Mouse (Mus musculus) forebrain, embryonic 16.5 days (tissue): ENCODE measurements at regions not wholly inside any gene's neighbourhood (a gene's known extent, or its start where the extent isn't known, plus 50 kb on each side); places are given as distances from the start of the nearest gene placed in this dataset.

Experiments
- ATAC-seq: fragments of 200-750 bp; cut with Nextera tagmentation; 2 replicates; pipeline ENCODE4 v1.8.0; 2017; ENCODE audit warnings: mild to moderate bottlenecking, moderate library complexity
- H3K27ac ChIP-seq: fragments of 300-500 bp; sonication (generic); 2 replicates; pipeline ENCODE4 v1.5.1; 2014; ENCODE audit warnings: low read length, control low read depth
- H3K27me3 ChIP-seq: fragments of 300-500 bp; sonication (generic); replicated peaks from 2 replicates; pipeline ENCODE4 v1.6.1; 2014; ENCODE audit warnings: low read length; ENCODE audit not compliant: control insufficient read depth, insufficient read depth
- H3K36me3 ChIP-seq: fragments of 300-500 bp; sonication (generic); 2 replicates; pipeline ENCODE4 v1.6.1; 2014; ENCODE audit not compliant: control insufficient read depth, insufficient read depth
- H3K4me1 ChIP-seq: fragments of 300-500 bp; sonication (generic); replicated peaks from 2 replicates; pipeline ENCODE4 v1.6.1; 2014; ENCODE audit warnings: low read length; ENCODE audit not compliant: control insufficient read depth, insufficient read depth
- H3K4me2 ChIP-seq: fragments of 300-500 bp; sonication (generic); 2 replicates; pipeline ENCODE4 v1.6.1; 2014; ENCODE audit warnings: mild to moderate bottlenecking, low read length, control low read depth
- H3K4me3 ChIP-seq: fragments of 300-500 bp; sonication (generic); replicated peaks from 2 replicates; pipeline ENCODE4 v1.5.1; 2014; ENCODE audit warnings: mild to moderate bottlenecking, low read length, control low read depth
- H3K9ac ChIP-seq: fragments of 300-500 bp; sonication (generic); replicated peaks from 2 replicates; pipeline ENCODE4 v1.6.1; 2014; ENCODE audit warnings: low read depth, low read length, control low read depth
- H3K9me3 ChIP-seq: fragments of 300-500 bp; sonication (generic); 2 replicates; pipeline ENCODE4 v1.6.1; 2016; ENCODE audit warnings: low read length; ENCODE audit not compliant: control insufficient read depth
- whole genome bisulfite sequencing: fragments of 180-500 bp; shearing (Covaris S2); extraction: QIAGEN DNeasy Blood & Tissue Kit; methylation state at CpG from one replicate; pipeline ENCODE4 v1.1.7; 2014; 5-methylcytosine and 5-hydroxymethylcytosine counted together

DNA sequence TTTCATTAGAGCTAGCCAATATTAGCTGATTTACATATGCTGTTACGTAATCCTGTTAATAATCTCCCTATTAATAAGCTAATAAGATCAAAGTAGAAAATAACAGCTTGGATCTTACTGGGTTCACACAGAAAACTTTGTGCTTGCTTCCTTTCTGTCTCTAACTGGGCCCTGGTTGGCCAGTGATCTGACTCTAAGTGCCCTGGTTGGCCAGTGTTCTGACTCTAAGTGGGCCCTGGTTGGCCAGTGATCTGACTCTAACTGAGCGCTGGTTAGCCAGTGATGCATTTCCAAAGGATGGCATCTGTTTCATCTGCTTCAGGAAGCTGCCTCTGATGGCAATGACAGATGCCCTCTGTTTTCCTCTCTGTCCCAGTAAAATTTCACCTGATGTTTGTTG is 372.4 kb downstream of the Atp23 start:
- H3K36me3 ChIP-seq: no peaks in the 10 kb centered on the region
- 90% methylated on average over 2 of the region's 2 CpGs for WGBS
- H3K9ac ChIP-seq: no peak overlapping the region
- H3K4me1 ChIP-seq: no peaks in the 10 kb centered on the region; the same call in 1 of the 2 replicates
- ATAC-seq: no peak
- H3K4me3 ChIP-seq: no peak overlapping the region
- H3K4me2 ChIP-seq: no peak overlapping the region
- H3K9me3 ChIP-seq: no peaks in the 10 kb centered on the region
- H3K27me3 ChIP-seq: no peaks in the 10 kb centered on the region
- no peak overlapping the region for H3K27ac ChIP-seq

DNA sequence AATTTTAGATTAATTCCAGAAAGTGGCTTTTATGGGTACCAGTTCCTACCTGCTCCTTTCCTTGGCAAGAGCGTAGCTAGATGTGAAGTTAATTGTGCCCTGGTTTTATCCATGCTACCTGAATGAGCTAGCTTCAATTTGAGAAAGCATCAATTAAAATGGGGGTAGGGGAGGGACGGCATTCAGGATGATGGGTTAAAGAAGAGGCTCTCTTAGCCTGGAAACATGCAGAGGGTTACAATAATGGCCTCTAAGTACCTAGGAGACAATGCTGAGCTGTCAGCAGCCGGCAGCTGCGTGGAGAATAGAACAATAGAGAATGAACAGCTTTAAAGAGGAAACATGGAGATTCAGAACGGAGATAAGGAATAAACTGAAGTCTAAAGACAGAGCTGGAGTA is 375.0 kb downstream of the Atp23 start:
- WGBS: 10% methylated on average over 5 of the region's 5 CpGs
- no peak overlapping the region for H3K4me2 ChIP-seq
- no peak overlapping the region for H3K9ac ChIP-seq
- H3K9me3 ChIP-seq: no peaks in the 10 kb centered on the region
- H3K27me3 ChIP-seq: no peaks in the 10 kb centered on the region
- ATAC-seq: peak; percentile 69
- no peak overlapping the region for H3K4me3 ChIP-seq
- peaks cover 3% of the 10 kb centered on the region; the same call in 1 of the 2 replicates for H3K4me1 ChIP-seq
- no peaks in the 10 kb centered on the region for H3K36me3 ChIP-seq
- H3K27ac ChIP-seq: no peak overlapping the region

GRCm38 (mm10) chr10:126521836-126522815 is 379.0 kb downstream of the Atp23 start:
- 0 out of 2 replicates have a peak, but pooled peaks cover 3% of the 10 kb centered on the region for H3K4me1 ChIP-seq
- H3K4me3 ChIP-seq: no peak overlapping the region
- H3K9ac ChIP-seq: no peak overlapping the region
- H3K27ac ChIP-seq: no peak overlapping the region
- 35% methylated on average over 7 of the region's 7 CpGs for WGBS
- H3K4me2 ChIP-seq: no peak overlapping the region
- no peak for ATAC-seq
- no peaks in the 10 kb centered on the region for H3K27me3 ChIP-seq
- H3K36me3 ChIP-seq: no peaks in the 10 kb centered on the region
- 0 out of 2 replicates have a peak, but pooled peaks cover 2% of the 10 kb centered on the region for H3K9me3 ChIP-seq

- H3K36me3 ChIP-seq: no peaks in the 10 kb centered on the region
- no peak for ATAC-seq
- H3K27me3 ChIP-seq: no peaks in the 10 kb centered on the region
- WGBS: 44% methylated on average over 9 of the region's 9 CpGs
- H3K27ac ChIP-seq: no peak overlapping the region
- H3K9ac ChIP-seq: no peak overlapping the region
- no peak overlapping the region for H3K4me2 ChIP-seq
- no peak overlapping the region for H3K4me3 ChIP-seq
- 0 out of 2 replicates have a peak, but pooled peaks cover 2% of the 10 kb centered on the region for H3K9me3 ChIP-seq
- H3K4me1 ChIP-seq: 0 out of 2 replicates have a peak, but pooled peaks cover 3% of the 10 kb centered on the region
Observed at GRCm38 (mm10) chr10:126520973-126521372, 380.2 kb downstream of the Atp23 start.

DNA sequence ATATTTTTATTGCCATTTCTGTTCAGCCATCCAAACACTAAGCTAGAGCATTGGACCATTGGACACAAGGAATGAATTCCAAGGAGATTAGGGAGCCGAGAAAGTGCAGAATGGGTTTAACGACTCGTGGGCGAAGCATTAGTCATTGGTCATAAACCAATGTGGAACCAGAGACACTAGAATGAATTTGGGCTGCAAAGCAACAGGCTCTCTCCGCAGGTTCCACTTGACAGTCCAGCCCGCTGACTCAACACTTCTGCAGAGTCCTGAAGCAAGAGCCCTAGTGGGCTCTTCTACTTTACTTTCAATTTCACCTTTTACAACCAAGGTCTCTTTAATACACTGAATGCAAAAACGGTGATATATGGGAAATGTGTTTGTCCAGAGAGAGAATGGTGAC is 388.0 kb downstream of the Atp23 start:
- WGBS: 79% methylated on average over 7 of the region's 7 CpGs
- Histone ChIP-seq H3K27me3 (no peaks in the 10 kb centered on the region), H3K9me3 (0 out of 2 replicates have a peak, but pooled peaks cover 2% of the 10 kb centered on the region), H3K4me1 (no peaks in the 10 kb centered on the region), H3K4me2 (no peak overlapping the region), H3K27ac (no peak overlapping the region), H3K9ac (no peak overlapping the region), H3K36me3 (no peaks in the 10 kb centered on the region), H3K4me3 (no peak overlapping the region)
- ATAC-seq: no peak

GRCm38 (mm10) chr10:126511511-126511910 is 389.6 kb downstream of the Atp23 start:
- Histone ChIP-seq H3K36me3 (no peaks in the 10 kb centered on the region), H3K4me3 (no peak overlapping the region), H3K9me3 (no peaks in the 10 kb centered on the region), H3K4me2 (no peak overlapping the region), H3K27ac (no peak overlapping the region), H3K9ac (no peak overlapping the region), H3K27me3 (no peaks in the 10 kb centered on the region), H3K4me1 (no peaks in the 10 kb centered on the region)
- ATAC-seq: no peak
- WGBS: 92% methylated on average over 10 of the region's 10 CpGs

DNA sequence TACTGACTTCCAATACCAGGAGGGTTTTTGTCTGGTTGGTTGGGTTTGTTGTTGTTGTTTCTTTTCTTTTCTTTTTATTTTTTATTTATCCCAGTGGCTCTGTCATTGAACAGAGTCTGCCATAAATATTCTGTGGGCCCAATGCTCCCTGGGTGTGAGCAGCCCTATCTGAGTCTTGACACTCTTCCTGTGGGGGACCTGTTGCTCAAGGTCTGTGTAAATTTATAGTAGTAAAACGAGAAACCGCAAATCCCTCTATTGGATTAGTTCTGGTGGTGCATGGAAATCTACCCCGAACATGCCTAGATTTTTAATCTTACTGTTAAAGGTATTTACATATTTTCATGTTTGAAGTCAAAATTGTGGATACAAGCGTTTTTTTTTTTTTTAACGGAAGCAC is 395.2 kb downstream of the Atp23 start:
- no peak overlapping the region for H3K9ac ChIP-seq
- H3K27ac ChIP-seq: no peak overlapping the region
- H3K4me3 ChIP-seq: no peak overlapping the region
- H3K4me2 ChIP-seq: no peak overlapping the region
- H3K9me3 ChIP-seq: no peaks in the 10 kb centered on the region
- H3K27me3 ChIP-seq: no peaks in the 10 kb centered on the region
- no peak for ATAC-seq
- no peaks in the 10 kb centered on the region for H3K36me3 ChIP-seq
- peaks cover 8% of the 10 kb centered on the region; the same call in 1 of the 2 replicates for H3K4me1 ChIP-seq
- WGBS: 92% methylated on average over 5 of the region's 5 CpGs

DNA sequence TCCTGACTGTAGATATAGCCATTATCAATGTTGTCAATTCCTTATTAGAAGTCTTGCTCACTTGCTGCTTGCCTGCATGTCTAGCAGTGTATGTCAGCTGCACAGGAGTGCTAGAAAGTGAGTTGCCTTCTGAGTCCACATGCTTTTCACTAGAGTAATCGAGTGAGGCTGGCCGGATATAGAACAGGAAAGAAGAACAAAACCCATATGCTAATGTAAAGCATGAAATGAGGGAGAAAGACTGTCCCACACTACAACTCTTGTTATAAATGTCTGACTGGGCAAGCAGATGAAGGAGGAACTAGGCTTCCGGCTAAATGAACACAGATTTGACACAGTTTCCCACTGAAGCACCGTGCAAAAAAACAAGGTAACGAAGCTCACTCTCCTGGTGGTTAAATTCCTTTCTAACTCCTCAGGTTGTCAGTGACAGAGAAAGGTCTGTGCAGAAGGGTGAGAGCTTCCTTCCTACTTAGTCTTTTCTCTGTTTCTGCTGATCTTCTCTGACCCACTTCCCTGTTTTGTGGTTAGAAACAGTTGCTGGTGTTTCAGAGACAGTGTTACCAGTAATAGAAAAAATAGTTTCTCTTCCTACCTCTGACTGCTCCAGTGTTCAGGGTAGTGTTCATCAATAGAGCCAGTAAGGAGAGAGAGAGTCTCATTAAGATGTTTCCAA is 399.0 kb downstream of the Atp23 start:
- ATAC-seq: no peak
- H3K9me3 ChIP-seq: no peaks in the 10 kb centered on the region
- no peak overlapping the region for H3K4me2 ChIP-seq
- no peak overlapping the region for H3K4me3 ChIP-seq
- H3K4me1 ChIP-seq: peaks cover 8% of the 10 kb centered on the region; the same call in 1 of the 2 replicates
- no peak overlapping the region for H3K9ac ChIP-seq
- 28% methylated on average over 5 of the region's 5 CpGs for WGBS
- H3K27ac ChIP-seq: no peak overlapping the region
- H3K36me3 ChIP-seq: no peaks in the 10 kb centered on the region
- no peaks in the 10 kb centered on the region for H3K27me3 ChIP-seq

DNA sequence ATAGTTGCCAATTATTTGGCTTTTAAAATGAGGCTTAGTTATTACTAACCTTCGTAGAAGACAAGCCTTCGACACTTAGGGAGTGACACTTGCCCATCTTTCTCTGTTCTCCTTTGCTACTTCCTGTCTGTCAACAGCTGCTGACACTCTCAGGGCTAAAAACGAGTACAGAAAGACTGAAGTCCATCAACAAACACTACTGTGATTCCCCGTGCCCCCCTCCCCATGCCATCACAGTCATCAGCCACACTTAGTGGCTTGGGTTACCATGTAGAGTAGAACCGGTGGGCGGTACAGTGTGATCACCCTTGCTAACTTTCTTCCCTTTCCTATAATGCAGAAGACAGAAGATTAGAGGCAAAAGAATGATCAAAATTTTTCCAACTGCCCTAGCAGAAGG is 402.4 kb downstream of the Atp23 start:
- Histone ChIP-seq H3K9me3 (no peaks in the 10 kb centered on the region), H3K9ac (no peak overlapping the region), H3K4me3 (no peak overlapping the region), H3K27ac (no peak overlapping the region), H3K4me1 (peaks cover 8% of the 10 kb centered on the region; the same call in 1 of the 2 replicates), H3K4me2 (no peak overlapping the region), H3K36me3 (no peaks in the 10 kb centered on the region), H3K27me3 (no peaks in the 10 kb centered on the region)
- WGBS: 88% methylated on average over 6 of the region's 6 CpGs
- ATAC-seq: no peak
